Mouse (Mus musculus): Measurements from ENCODE around the gene Cyp2j12. TPM values are rescaled to one million over a fixed set of nuclear protein-coding genes. Genes with fewer than 3 reads are reported as not detected.
"Not testable (repeated sequence)": the region's sequence is repeated elsewhere in the genome, so short reads cannot be mapped to it uniquely, and the experiment has no call there.

The Cyp2j12 gene
- not detected in 2 replicates for total RNA-seq (2017)

GRCm38 (mm10) chr4:96140732-96141467, at the start of gene Cyp2j12:
Gene Cyp2j12 (minus strand): TSS chr4:96141152.
- no peak for ATAC-seq (replicated peaks in 1 of 2; ENCODE audit: insufficient read depth in 1 of 2, low FRiP score in 2 of 2, low TSS enrichment in 1 of 2, low read depth in 1 of 2, poor library complexity in 2 of 2, severe bottlenecking in 2 of 2)

DNA sequence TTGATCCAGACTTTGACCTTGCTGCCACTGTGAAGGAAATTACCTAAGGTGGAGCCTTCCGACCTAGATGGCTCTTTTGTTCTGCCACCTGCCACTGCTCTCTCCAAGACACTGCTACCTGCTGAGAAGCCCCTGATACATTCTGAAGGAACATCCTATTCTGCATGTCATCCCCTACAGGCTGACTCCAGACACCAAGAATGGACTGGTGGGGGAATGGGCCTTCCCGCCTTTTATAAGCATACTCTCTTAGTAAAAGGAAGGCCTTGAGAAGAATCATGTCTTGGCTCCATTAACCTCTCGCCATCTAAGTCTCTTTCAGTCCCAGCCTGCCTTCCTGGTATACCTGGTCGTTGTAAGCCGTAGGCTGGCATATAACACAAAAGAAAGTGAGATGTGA, 48.4 kb upstream of the Cyp2j12 start:
- ATAC-seq (replicated peaks in 1 of 2; ENCODE audit: insufficient read depth in 1 of 2, low FRiP score in 2 of 2, low TSS enrichment in 1 of 2, low read depth in 1 of 2, poor library complexity in 2 of 2, severe bottlenecking in 2 of 2): not testable (repeated sequence)

GRCm38 (mm10) chr4:96188671-96189070, 47.7 kb upstream of the Cyp2j12 start:
- not testable (repeated sequence) for ATAC-seq (replicated peaks in 1 of 2; ENCODE audit: insufficient read depth in 1 of 2, low FRiP score in 2 of 2, low TSS enrichment in 1 of 2, low read depth in 1 of 2, poor library complexity in 2 of 2, severe bottlenecking in 2 of 2)

DNA sequence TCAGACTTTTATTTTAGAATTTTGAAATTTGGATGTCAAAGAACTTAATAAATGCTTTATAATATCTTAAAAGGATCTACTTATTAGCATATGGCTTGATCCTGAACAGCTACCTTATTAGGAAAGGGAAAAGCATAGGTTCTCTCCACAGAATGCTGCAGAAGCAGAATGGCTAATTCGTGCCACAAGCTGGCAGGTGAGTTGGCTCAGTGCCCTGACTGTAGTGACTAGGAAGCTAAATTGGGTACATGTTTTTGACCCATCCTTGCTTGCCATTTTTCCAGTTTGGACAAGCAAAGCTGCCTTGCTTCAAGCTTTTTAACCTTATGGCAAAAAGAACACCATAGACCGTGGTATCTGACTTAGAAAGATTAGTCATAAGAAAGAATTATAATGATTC, 47.2 kb upstream of the Cyp2j12 start:
- not testable (repeated sequence) for ATAC-seq (replicated peaks in 1 of 2; ENCODE audit: insufficient read depth in 1 of 2, low FRiP score in 2 of 2, low TSS enrichment in 1 of 2, low read depth in 1 of 2, poor library complexity in 2 of 2, severe bottlenecking in 2 of 2)

- not testable (repeated sequence) for ATAC-seq (replicated peaks in 1 of 2; ENCODE audit: insufficient read depth in 1 of 2, low FRiP score in 2 of 2, low TSS enrichment in 1 of 2, low read depth in 1 of 2, poor library complexity in 2 of 2, severe bottlenecking in 2 of 2)
Observed at GRCm38 (mm10) chr4:96184716-96185115, 43.8 kb upstream of the Cyp2j12 start.

- no peak for ATAC-seq (replicated peaks in 1 of 2; ENCODE audit: insufficient read depth in 1 of 2, low FRiP score in 2 of 2, low TSS enrichment in 1 of 2, low read depth in 1 of 2, poor library complexity in 2 of 2, severe bottlenecking in 2 of 2)
Observed at GRCm38 (mm10) chr4:96162839-96163238, 21.9 kb upstream of the Cyp2j12 start.

DNA sequence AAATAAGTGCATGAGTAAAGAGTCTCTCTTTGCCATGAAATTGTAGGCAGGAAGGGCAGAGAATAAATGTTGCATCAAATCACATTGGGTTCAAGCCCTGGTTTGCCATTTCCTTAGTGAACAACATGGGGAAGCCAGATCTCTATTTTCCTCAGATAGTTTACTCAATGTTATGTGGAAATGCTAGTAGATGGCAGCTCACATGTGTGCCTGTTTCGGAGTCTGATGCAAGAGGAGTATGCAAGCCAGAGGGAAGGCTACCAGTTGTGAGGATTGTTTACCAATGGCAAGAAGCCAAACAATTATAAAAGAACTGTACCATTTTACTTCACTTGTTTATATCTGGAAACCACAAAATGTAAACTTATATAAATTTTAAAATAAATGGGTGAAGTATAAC, 20.6 kb upstream of the Cyp2j12 start:
- no peak for ATAC-seq (replicated peaks in 1 of 2; ENCODE audit: insufficient read depth in 1 of 2, low FRiP score in 2 of 2, low TSS enrichment in 1 of 2, low read depth in 1 of 2, poor library complexity in 2 of 2, severe bottlenecking in 2 of 2)

- ATAC-seq (replicated peaks in 1 of 2; ENCODE audit: insufficient read depth in 1 of 2, low FRiP score in 2 of 2, low TSS enrichment in 1 of 2, low read depth in 1 of 2, poor library complexity in 2 of 2, severe bottlenecking in 2 of 2): no peak
Observed at GRCm38 (mm10) chr4:96139226-96139625, 1.7 kb downstream of the Cyp2j12 start.

- no peak for ATAC-seq (replicated peaks in 1 of 2; ENCODE audit: insufficient read depth in 1 of 2, low FRiP score in 2 of 2, low TSS enrichment in 1 of 2, low read depth in 1 of 2, poor library complexity in 2 of 2, severe bottlenecking in 2 of 2)
Observed at GRCm38 (mm10) chr4:96134246-96134645, 6.7 kb downstream of the Cyp2j12 start.

DNA sequence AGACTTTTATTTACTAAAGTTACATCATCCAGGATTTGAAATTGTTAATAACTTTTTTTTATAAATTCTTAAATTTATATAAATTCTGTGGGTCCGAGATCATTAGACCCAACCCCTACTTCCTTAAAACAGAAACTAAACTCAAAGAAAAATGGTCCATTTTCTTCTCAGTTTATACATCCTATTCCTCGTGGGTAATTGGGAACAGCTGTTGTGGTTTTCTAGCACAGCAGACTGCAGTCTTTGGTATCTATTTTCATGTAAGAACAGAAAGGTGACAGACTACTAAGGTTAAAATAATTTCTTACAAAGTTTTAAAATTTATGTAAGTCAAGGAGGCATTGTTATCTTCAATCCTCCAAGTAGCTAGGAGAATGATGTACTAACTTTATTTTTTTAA, 44.1 kb downstream of the Cyp2j12 start:
- no peak for ATAC-seq (replicated peaks in 1 of 2; ENCODE audit: insufficient read depth in 1 of 2, low FRiP score in 2 of 2, low TSS enrichment in 1 of 2, low read depth in 1 of 2, poor library complexity in 2 of 2, severe bottlenecking in 2 of 2)

DNA sequence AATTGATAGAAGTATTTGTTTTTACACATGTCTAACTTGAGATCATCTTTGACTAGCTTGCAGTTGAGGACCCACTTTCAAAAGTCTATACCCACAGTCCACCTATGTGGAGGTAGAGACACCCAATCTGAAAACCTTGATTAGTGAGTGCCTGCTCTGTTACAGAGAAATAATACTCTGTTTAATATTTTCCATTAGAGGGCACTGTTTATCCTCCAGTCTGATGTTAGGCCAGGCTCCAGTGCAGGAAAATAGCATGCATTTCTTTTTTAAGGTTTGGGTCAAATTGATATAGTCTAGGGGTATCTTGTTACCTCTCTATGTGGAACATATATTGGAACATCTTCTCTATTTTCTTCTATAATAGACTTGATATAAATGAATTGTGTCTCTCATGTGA, 49.1 kb downstream of the Cyp2j12 start:
- ATAC-seq (replicated peaks in 1 of 2; ENCODE audit: insufficient read depth in 1 of 2, low FRiP score in 2 of 2, low TSS enrichment in 1 of 2, low read depth in 1 of 2, poor library complexity in 2 of 2, severe bottlenecking in 2 of 2): no peak

DNA sequence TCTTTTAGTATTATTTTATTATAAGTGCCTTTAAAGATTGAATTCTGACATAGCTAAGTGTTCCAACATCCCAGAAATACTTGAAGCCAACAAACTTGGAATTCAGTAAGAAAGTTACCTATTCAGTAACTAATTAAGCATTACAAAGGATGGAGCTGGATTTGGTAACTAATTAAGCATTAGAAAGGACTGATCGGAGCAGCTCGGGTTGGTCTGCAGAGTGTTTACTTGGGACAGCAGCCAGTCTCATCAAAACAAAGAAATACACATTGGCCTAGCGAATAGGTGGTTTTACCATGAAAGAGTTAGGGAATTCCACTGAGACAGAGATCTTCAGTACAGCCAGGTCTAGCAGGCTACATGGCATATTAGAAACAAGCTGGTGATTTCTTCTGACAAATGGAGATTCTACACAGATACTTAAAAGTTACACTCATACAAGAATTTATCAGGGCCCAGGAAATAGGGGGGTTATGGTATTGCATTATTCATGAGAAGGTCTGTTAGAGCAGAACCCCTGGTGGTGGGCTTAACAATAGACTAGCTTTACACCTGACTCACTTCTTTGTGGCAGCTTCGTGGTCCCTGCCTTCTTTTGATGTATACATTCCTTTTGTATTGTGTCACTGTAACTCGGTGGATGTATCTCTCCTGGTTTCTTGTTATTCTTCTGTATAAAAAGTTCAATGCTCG, 51.5 kb downstream of the Cyp2j12 start:
- not testable (repeated sequence) for ATAC-seq (replicated peaks in 1 of 2; ENCODE audit: insufficient read depth in 1 of 2, low FRiP score in 2 of 2, low TSS enrichment in 1 of 2, low read depth in 1 of 2, poor library complexity in 2 of 2, severe bottlenecking in 2 of 2)

DNA sequence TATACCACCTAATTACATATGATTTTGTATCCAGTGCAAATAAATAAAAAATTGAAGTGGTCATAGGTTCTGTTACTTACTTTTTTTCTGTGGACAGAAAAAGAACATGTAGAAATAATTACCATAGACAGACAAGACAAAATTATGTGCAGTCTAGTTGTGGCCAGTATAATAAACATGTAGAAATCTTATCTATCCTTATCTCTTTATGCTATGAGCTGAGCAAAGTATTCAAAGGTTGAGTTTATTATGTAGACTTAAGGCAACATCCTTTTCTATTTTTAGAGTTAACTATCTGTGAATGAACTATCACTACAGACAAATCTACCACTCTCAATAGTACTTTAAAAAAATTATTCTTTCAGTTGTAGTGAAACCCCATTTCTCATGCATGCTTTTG, 62.6 kb downstream of the Cyp2j12 start:
- ATAC-seq (replicated peaks in 1 of 2; ENCODE audit: insufficient read depth in 1 of 2, low FRiP score in 2 of 2, low TSS enrichment in 1 of 2, low read depth in 1 of 2, poor library complexity in 2 of 2, severe bottlenecking in 2 of 2): no peak

DNA sequence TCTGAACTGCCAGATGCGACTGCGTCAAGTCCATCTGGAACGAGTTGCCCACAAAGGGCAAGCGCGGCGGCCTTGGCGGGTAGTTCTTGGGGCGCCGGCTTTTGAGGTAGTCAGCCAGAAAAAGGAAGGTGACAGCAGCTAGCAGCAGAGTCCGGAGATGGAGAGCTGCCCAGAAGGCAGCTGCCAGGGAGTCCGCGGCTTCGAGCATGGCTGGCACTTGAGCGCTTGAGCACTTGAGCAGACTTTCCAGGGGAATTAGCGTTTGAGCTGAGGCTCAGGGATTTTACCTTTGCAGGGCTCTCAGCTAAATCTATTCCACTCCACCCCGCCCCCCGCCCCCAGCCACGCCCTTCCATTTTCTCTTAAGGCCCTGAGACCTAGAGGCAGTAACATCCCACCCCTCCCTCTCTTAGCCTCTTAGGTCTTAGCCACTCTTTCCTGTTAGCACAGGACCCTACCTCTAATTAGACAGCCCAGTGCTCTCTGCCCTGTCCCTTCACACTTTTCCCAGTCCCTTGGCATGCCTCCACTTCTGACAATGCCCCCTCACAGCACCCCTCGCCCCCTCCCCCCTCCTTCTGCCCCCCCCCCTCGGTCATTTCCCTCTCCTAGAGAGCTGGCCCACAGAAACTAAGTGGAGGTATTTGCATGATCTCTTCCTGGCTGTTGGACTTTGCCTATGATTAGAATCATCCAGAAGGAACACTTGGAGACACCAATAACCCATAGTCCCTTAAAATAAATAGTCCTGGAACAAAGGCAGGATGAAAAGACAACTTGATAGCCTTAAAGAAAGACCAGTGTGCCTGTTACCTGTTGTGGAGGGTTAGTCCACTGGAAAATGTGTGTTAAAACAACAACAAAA, 63.5 kb downstream of the Cyp2j12 start, which contains the start of gene Cyp2j13:
TSS of gene Cyp2j13 (minus strand) at position 286 of the 865 bp plus-strand sequence.
- ATAC-seq (replicated peaks in 1 of 2; ENCODE audit: insufficient read depth in 1 of 2, low FRiP score in 2 of 2, low TSS enrichment in 1 of 2, low read depth in 1 of 2, poor library complexity in 2 of 2, severe bottlenecking in 2 of 2): peak; percentile 59 to 75; a peak in 3 of 4 replicates

- ATAC-seq (replicated peaks in 1 of 2; ENCODE audit: insufficient read depth in 1 of 2, low FRiP score in 2 of 2, low TSS enrichment in 1 of 2, low read depth in 1 of 2, poor library complexity in 2 of 2, severe bottlenecking in 2 of 2): no peak
Observed at GRCm38 (mm10) chr4:96062045-96062444, 78.9 kb downstream of the Cyp2j12 start.

DNA sequence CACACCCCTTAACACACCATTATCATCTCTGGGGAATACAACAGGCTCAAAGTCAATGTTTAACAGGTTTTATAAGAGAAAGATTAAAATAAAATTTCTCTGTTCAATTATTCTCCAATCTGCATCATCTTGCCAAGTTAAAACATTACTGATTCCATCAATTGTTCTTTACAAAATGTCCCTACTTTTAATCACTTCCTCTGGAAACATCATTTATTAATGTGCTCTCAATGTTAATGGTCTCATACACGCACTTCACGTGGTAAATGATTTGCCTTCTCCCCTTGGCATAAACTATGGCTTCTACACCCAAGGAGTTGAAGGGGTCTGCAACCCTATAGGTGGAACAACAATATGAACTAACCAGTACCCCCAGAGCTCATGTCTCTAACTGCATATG, 80.8 kb downstream of the Cyp2j12 start:
- no peak for ATAC-seq (replicated peaks in 1 of 2; ENCODE audit: insufficient read depth in 1 of 2, low FRiP score in 2 of 2, low TSS enrichment in 1 of 2, low read depth in 1 of 2, poor library complexity in 2 of 2, severe bottlenecking in 2 of 2)

Data from hematopoietic stem cell, adult 5-6 weeks (primary cell).